Mouse (Mus musculus) kidney, adult 18-20 months (tissue): Measurements from ENCODE around the gene Rbm4b.

ENCODE experiments used
- DNase-seq: peaks from one replicate; pipeline ENCODE4 v3.0.0; 2021

Gene Rbm4b

GRCm38 (mm10) chr19:4756193-4756911 is at the start of gene Rbm4b:
Gene Rbm4b (plus strand): TSS chr19:4756497.
- DNase-seq: peak; percentile 96

GRCm38 (mm10) chr19:4708765-4709164 is 47.5 kb upstream of the Rbm4b start:
- no peak for DNase-seq

- no peak for DNase-seq
Observed at GRCm38 (mm10) chr19:4711098-4711600, 45.1 kb upstream of the Rbm4b start, which contains the start of gene Sptbn2. Gene Sptbn2 (plus strand): TSS chr19:4711167.

GRCm38 (mm10) chr19:4711601-4712155 is 44.6 kb upstream of the Rbm4b start:
- DNase-seq: no peak

GRCm38 (mm10) chr19:4712156-4712780 is 44.0 kb upstream of the Rbm4b start:
- DNase-seq: no peak

- no peak for DNase-seq
Observed at GRCm38 (mm10) chr19:4712781-4713526, 43.3 kb upstream of the Rbm4b start.

GRCm38 (mm10) chr19:4713886-4714285 is 42.4 kb upstream of the Rbm4b start:
- DNase-seq: no peak

GRCm38 (mm10) chr19:4716756-4717155 is 39.5 kb upstream of the Rbm4b start:
- no peak for DNase-seq

- no peak for DNase-seq
Observed at GRCm38 (mm10) chr19:4717281-4717680, 39.0 kb upstream of the Rbm4b start.

- DNase-seq: no peak
Observed at GRCm38 (mm10) chr19:4718716-4719115, 37.6 kb upstream of the Rbm4b start.

GRCm38 (mm10) chr19:4719351-4719764 is 36.9 kb upstream of the Rbm4b start:
- peak; percentile 51 for DNase-seq

- no peak for DNase-seq
Observed at GRCm38 (mm10) chr19:4720112-4720511, 36.2 kb upstream of the Rbm4b start.

GRCm38 (mm10) chr19:4720671-4721244 is 35.5 kb upstream of the Rbm4b start:
- peak; percentile 87 for DNase-seq

- no peak for DNase-seq
Observed at GRCm38 (mm10) chr19:4729186-4729585, 27.1 kb upstream of the Rbm4b start.

GRCm38 (mm10) chr19:4733052-4733451 is 23.2 kb upstream of the Rbm4b start:
- no peak for DNase-seq

GRCm38 (mm10) chr19:4737866-4738265 is 18.4 kb upstream of the Rbm4b start:
- no peak for DNase-seq

- no peak for DNase-seq
Observed at GRCm38 (mm10) chr19:4739053-4739452, 17.2 kb upstream of the Rbm4b start.

- DNase-seq: no peak
Observed at GRCm38 (mm10) chr19:4739762-4740161, 16.5 kb upstream of the Rbm4b start.

- no peak for DNase-seq
Observed at GRCm38 (mm10) chr19:4741482-4741881, 14.8 kb upstream of the Rbm4b start.

GRCm38 (mm10) chr19:4742229-4742628 is 14.1 kb upstream of the Rbm4b start:
- DNase-seq: no peak

GRCm38 (mm10) chr19:4743524-4743923 is 12.8 kb upstream of the Rbm4b start:
- no peak for DNase-seq

- no peak for DNase-seq
Observed at GRCm38 (mm10) chr19:4744026-4744425, 12.3 kb upstream of the Rbm4b start.

- DNase-seq: no peak
Observed at GRCm38 (mm10) chr19:4745057-4745456, 11.2 kb upstream of the Rbm4b start.
